Mouse (Mus musculus): ENCODE results near the gene Phospho1.

Phospho1 gene

GRCm38 (mm10) chr11:95834143-95834667 lies 9.9 kb downstream of the Phospho1 start:
- peak; percentile 78 to 85 for DNase-seq (ENCODE audit: low spot score in 2 of 2)

GRCm38 (mm10) chr11:95834742-95835710 lies 10.7 kb downstream of the Phospho1 start:
- DNase-seq (ENCODE audit: low spot score in 2 of 2), result peak; percentile 80 to 87

- DNase-seq (ENCODE audit: low spot score in 2 of 2), result no peak
These were observed 11.5 kb downstream of the Phospho1 start for GRCm38 (mm10) chr11:95835832-95836231.

GRCm38 (mm10) chr11:95836433-95836832 lies 12.1 kb downstream of the Phospho1 start:
- no peak for DNase-seq (ENCODE audit: low spot score in 2 of 2)

GRCm38 (mm10) chr11:95837059-95837458 lies 12.8 kb downstream of the Phospho1 start, which contains the start of gene Gngt2:
TSS of gene Gngt2 (plus strand) at chr11:95837216.
- DNase-seq (ENCODE audit: low spot score in 2 of 2), result no peak

- DNase-seq (ENCODE audit: low spot score in 2 of 2), result no peak
These were observed 14.3 kb downstream of the Phospho1 start for GRCm38 (mm10) chr11:95838598-95838997.

- no peak for DNase-seq (ENCODE audit: low spot score in 2 of 2)
These were observed 14.9 kb downstream of the Phospho1 start for GRCm38 (mm10) chr11:95838999-95839868.

- DNase-seq (ENCODE audit: low spot score in 2 of 2), result no peak
These were observed 16.6 kb downstream of the Phospho1 start for GRCm38 (mm10) chr11:95840694-95841497.

- DNase-seq (ENCODE audit: low spot score in 2 of 2), result no peak
These were observed 17.2 kb downstream of the Phospho1 start for GRCm38 (mm10) chr11:95841498-95841830.

- peak; percentile 45 to 71 for DNase-seq (ENCODE audit: low spot score in 2 of 2)
These were observed 17.9 kb downstream of the Phospho1 start, which contains the start of gene Abi3 for GRCm38 (mm10) chr11:95842074-95842681. TSS of gene Abi3 (minus strand) at chr11:95842476.

- no peak for DNase-seq (ENCODE audit: low spot score in 2 of 2)
These were observed 18.7 kb downstream of the Phospho1 start for GRCm38 (mm10) chr11:95842953-95843352.

GRCm38 (mm10) chr11:95843421-95843950 lies 19.2 kb downstream of the Phospho1 start:
- no peak for DNase-seq (ENCODE audit: low spot score in 2 of 2)

GRCm38 (mm10) chr11:95844935-95845334 lies 20.6 kb downstream of the Phospho1 start:
- DNase-seq (ENCODE audit: low spot score in 2 of 2), result no peak

- DNase-seq (ENCODE audit: low spot score in 2 of 2), result no peak
These were observed 26.6 kb downstream of the Phospho1 start for GRCm38 (mm10) chr11:95850898-95851297.

- DNase-seq (ENCODE audit: low spot score in 2 of 2), result peak; percentile 47 to 68
These were observed 29.4 kb downstream of the Phospho1 start for GRCm38 (mm10) chr11:95853684-95854083.

- DNase-seq (ENCODE audit: low spot score in 2 of 2), result no peak
These were observed 33.0 kb downstream of the Phospho1 start for GRCm38 (mm10) chr11:95857306-95857705.

GRCm38 (mm10) chr11:95857716-95858527 lies 33.6 kb downstream of the Phospho1 start:
- no peak for DNase-seq (ENCODE audit: low spot score in 2 of 2)

GRCm38 (mm10) chr11:95858528-95859467 lies 34.5 kb downstream of the Phospho1 start:
- peak; percentile 96 for DNase-seq (ENCODE audit: low spot score in 2 of 2)
